Mouse (Mus musculus): Measurements from ENCODE around the gene Zfp771. TPM values are rescaled to one million over a fixed set of nuclear protein-coding genes. Genes with fewer than 3 reads are reported as not detected.

The Zfp771 gene
- polyA plus RNA-seq, 1 experiment, result 13.1 TPM

GRCm38 (mm10) chr7:127208553-127209438, 35.3 kb upstream of the Zfp771 start, which contains the start of gene Mylpf:
Mylpf (plus strand) TSS chr7:127208890.
- H3K4me3 ChIP-seq (replicated peaks; ENCODE audit: control insufficient read depth, low read depth, low read length), result peak within 1 kb of the TSS; percentile 68
- peaks cover 2% of the 10 kb centered on the region; the same call in 1 of the 2 replicates for H3K4me1 ChIP-seq (ENCODE audit: control insufficient read depth, insufficient read depth, low read length)
- peak within 1 kb of the TSS; percentile 95 for H3K27ac ChIP-seq (ENCODE audit: control insufficient read depth, insufficient read depth, low read depth, low read length, poor library complexity)
- TF ChIP-seq CTCF (IDR thresholded peaks at IDR 0.05; ENCODE audit: control insufficient read depth, insufficient read depth, low read length) (peak; percentile 83), POLR2A (IDR thresholded peaks at IDR 0.05; ENCODE audit: borderline replicate concordance, control insufficient read depth, low read depth, low read length) (peak; percentile 73)
- under 1% methylated on average over 43 of the region's 44 CpGs for WGBS

GRCm38 (mm10) chr7:127209851-127210250, 34.2 kb upstream of the Zfp771 start:
- no peak overlapping the region for H3K4me3 ChIP-seq (replicated peaks; ENCODE audit: control insufficient read depth, low read depth, low read length)
- WGBS, result 75% methylated on average over 5 of the region's 5 CpGs
- H3K27ac ChIP-seq (ENCODE audit: control insufficient read depth, insufficient read depth, low read depth, low read length, poor library complexity), result peak overlapping the region; percentile 60
- TF ChIP-seq CTCF (IDR thresholded peaks at IDR 0.05; ENCODE audit: control insufficient read depth, insufficient read depth, low read length) (no peak), POLR2A (IDR thresholded peaks at IDR 0.05; ENCODE audit: borderline replicate concordance, control insufficient read depth, low read depth, low read length) (no peak)
- H3K4me1 ChIP-seq (ENCODE audit: control insufficient read depth, insufficient read depth, low read length), result peaks cover 2% of the 10 kb centered on the region; the same call in 1 of the 2 replicates

- no peak for TF ChIP-seq POLR2A (IDR thresholded peaks at IDR 0.05; ENCODE audit: borderline replicate concordance, control insufficient read depth, low read depth, low read length)
- TF ChIP-seq CTCF (IDR thresholded peaks at IDR 0.05; ENCODE audit: control insufficient read depth, insufficient read depth, low read length), result no peak
- WGBS, result 76% methylated on average over 4 of the region's 4 CpGs
- Histone ChIP-seq H3K27ac (ENCODE audit: control insufficient read depth, insufficient read depth, low read depth, low read length, poor library complexity) (peak overlapping the region; percentile 60), H3K4me1 (ENCODE audit: control insufficient read depth, insufficient read depth, low read length) (peaks cover 2% of the 10 kb centered on the region; the same call in 1 of the 2 replicates), H3K4me3 (replicated peaks; ENCODE audit: control insufficient read depth, low read depth, low read length) (no peak overlapping the region)
Observed at GRCm38 (mm10) chr7:127210266-127210665, 33.8 kb upstream of the Zfp771 start.

GRCm38 (mm10) chr7:127211014-127211745, 32.9 kb upstream of the Zfp771 start:
- peaks cover 2% of the 10 kb centered on the region; the same call in 1 of the 2 replicates for H3K4me1 ChIP-seq (ENCODE audit: control insufficient read depth, insufficient read depth, low read length)
- H3K27ac ChIP-seq (ENCODE audit: control insufficient read depth, insufficient read depth, low read depth, low read length, poor library complexity), result peak overlapping the region; percentile 34
- WGBS, result 28% methylated on average over 5 of the region's 5 CpGs
- TF ChIP-seq CTCF (IDR thresholded peaks at IDR 0.05; ENCODE audit: control insufficient read depth, insufficient read depth, low read length), result no peak
- H3K4me3 ChIP-seq (replicated peaks; ENCODE audit: control insufficient read depth, low read depth, low read length), result no peak overlapping the region

- Histone ChIP-seq H3K27ac (ENCODE audit: control insufficient read depth, insufficient read depth, low read depth, low read length, poor library complexity) (no peak overlapping the region), H3K4me1 (ENCODE audit: control insufficient read depth, insufficient read depth, low read length) (peaks cover 5% of the 10 kb centered on the region; the same call in 1 of the 2 replicates), H3K4me3 (replicated peaks; ENCODE audit: control insufficient read depth, low read depth, low read length) (no peak overlapping the region)
- WGBS, result 88% methylated on average over 12 of the region's 12 CpGs
- TF ChIP-seq CTCF (IDR thresholded peaks at IDR 0.05; ENCODE audit: control insufficient read depth, insufficient read depth, low read length) (no peak), POLR2A (IDR thresholded peaks at IDR 0.05; ENCODE audit: borderline replicate concordance, control insufficient read depth, low read depth, low read length) (no peak)
Observed at GRCm38 (mm10) chr7:127212432-127213250, 31.4 kb upstream of the Zfp771 start.

GRCm38 (mm10) chr7:127213485-127213884, 30.6 kb upstream of the Zfp771 start:
- H3K27ac ChIP-seq (ENCODE audit: control insufficient read depth, insufficient read depth, low read depth, low read length, poor library complexity), result no peak overlapping the region
- H3K4me1 ChIP-seq (ENCODE audit: control insufficient read depth, insufficient read depth, low read length), result peaks cover 10% of the 10 kb centered on the region; the same call in 1 of the 2 replicates
- no peak overlapping the region for H3K4me3 ChIP-seq (replicated peaks; ENCODE audit: control insufficient read depth, low read depth, low read length)
- peak; percentile 71 for TF ChIP-seq CTCF (IDR thresholded peaks at IDR 0.05; ENCODE audit: control insufficient read depth, insufficient read depth, low read length)
- no peak for TF ChIP-seq POLR2A (IDR thresholded peaks at IDR 0.05; ENCODE audit: borderline replicate concordance, control insufficient read depth, low read depth, low read length)
- 32% methylated on average over 7 of the region's 7 CpGs for WGBS

GRCm38 (mm10) chr7:127213930-127214329, 30.1 kb upstream of the Zfp771 start:
- Histone ChIP-seq H3K4me3 (replicated peaks; ENCODE audit: control insufficient read depth, low read depth, low read length) (no peak overlapping the region), H3K27ac (ENCODE audit: control insufficient read depth, insufficient read depth, low read depth, low read length, poor library complexity) (no peak overlapping the region), H3K4me1 (ENCODE audit: control insufficient read depth, insufficient read depth, low read length) (peaks cover 12% of the 10 kb centered on the region)
- no peak for TF ChIP-seq POLR2A (IDR thresholded peaks at IDR 0.05; ENCODE audit: borderline replicate concordance, control insufficient read depth, low read depth, low read length)
- TF ChIP-seq CTCF (IDR thresholded peaks at IDR 0.05; ENCODE audit: control insufficient read depth, insufficient read depth, low read length), result peak; percentile 12; the same call in 1 of the 2 replicates
- 79% methylated on average over 12 of the region's 12 CpGs for WGBS
